Comparison of ENCODE assay signal across 30 mouse cellular contexts in genomic region chr11:70828975-70829615, GRCm38 (mm10). TPM values are rescaled to one million over a fixed set of nuclear protein-coding genes. Genes with fewer than 3 reads are reported as not detected.
DNase-seq lines count a peak whose midpoint lies in the region; ATAC-seq and TF ChIP-seq lines count a peak whose summit lies in the region.
"Had no signal": no experiment of that assay in that cellular context is flagged by ENCODE, and none has a peak within 500 bp of the region (broad histone marks: within the 10 kb centered on the region; RNA-seq: fewer than 3 reads in every experiment).

No protein-coding gene starts in this region.

- no peaks in the 10 kb centered on the region for H3K79me2 ChIP-seq in liver, adult 2 months (ENCODE audit: control insufficient read depth, insufficient read depth, low read length)
- H3K79me2 ChIP-seq in myocyte (ENCODE audit: control insufficient read depth, insufficient read depth) = no peaks in the 10 kb centered on the region

- no peak overlapping the region for H3ac ChIP-seq in myocyte (ENCODE audit: control insufficient read depth, insufficient read length)

- no peak for TF ChIP-seq EP300 in liver, postnatal 0 days (IDR thresholded peaks at IDR 0.05; ENCODE audit: low read depth)

- H3K4me2 ChIP-seq in liver, postnatal 0 days (ENCODE audit: low read depth, low read length) = no peak overlapping the region
- no peak overlapping the region for H3K4me2 ChIP-seq in myocyte (ENCODE audit: low read depth)
- H3K4me2 ChIP-seq: heart, embryonic 13.5 days; midbrain, embryonic 13.5 days; neural tube, embryonic 12.5 days had no signal

- H3K4me3 ChIP-seq in liver, adult 2 months (ENCODE audit: insufficient read depth, low read depth, low read length) = no peak overlapping the region
- no peak overlapping the region for H3K4me3 ChIP-seq in liver, postnatal 0 days (ENCODE audit: low read depth, low read length)
- H3K4me3 ChIP-seq in myocyte = no peak overlapping the region
- H3K4me3 ChIP-seq: heart, embryonic 13.5 days; limb, embryonic 10.5 days; midbrain, embryonic 13.5 days; neural tube, embryonic 12.5 days had no signal

- H3K9ac ChIP-seq in liver, adult 2 months (ENCODE audit: low read depth, low read length) = peak overlapping the region; percentile 33; the same call in 1 of the 2 replicates
- no peak overlapping the region for H3K9ac ChIP-seq in liver, postnatal 0 days (replicated peaks)
- H3K9ac ChIP-seq: heart, embryonic 13.5 days; midbrain, embryonic 13.5 days; neural tube, embryonic 12.5 days had no signal

- peaks cover 4% of the 10 kb centered on the region; the same call in 1 of the 2 replicates for H3K4me1 ChIP-seq in liver, adult 2 months (ENCODE audit: control insufficient read depth, insufficient read depth, low read length)
- H3K4me1 ChIP-seq in liver, postnatal 0 days (ENCODE audit: insufficient read depth) = no peaks in the 10 kb centered on the region
- H3K4me1 ChIP-seq: heart, embryonic 13.5 days; limb, embryonic 10.5 days; midbrain, embryonic 13.5 days; neural tube, embryonic 12.5 days had no signal

- peak; percentile 95 for DNase-seq in liver, adult 2 months (ENCODE audit: extremely low read depth, low read depth, low spot score)
- no peak for DNase-seq in liver, postnatal 0 days
- peak; percentile 79 for DNase-seq in NIH3T3 (ENCODE audit: low read depth)
- peak; percentile 84 for DNase-seq in fibroblast of lung, adult 2 months (ENCODE audit: low read depth)
- no peak for DNase-seq in left cerebral cortex, adult 8-10 months (ENCODE audit: low spot score in 2 of 2)
- DNase-seq in thymus, postnatal 25 days = no peak
- DNase-seq: adrenal gland, adult 2 months; cerebellum, adult 2 months; cerebellum, postnatal 25 days; embryo, embryonic 11 days; heart, adult 18-20 months; heart, postnatal 14 days; kidney, adult 18-20 months; kidney, postnatal 10 days; liver; lung, postnatal 10 days; right cerebral cortex, postnatal 25 days; thymus, adult 18-20 months; thymus, postnatal 4 days had no signal

- TF ChIP-seq CTCF in liver, adult 2 months (IDR thresholded peaks at IDR 0.05; ENCODE audit: low read depth, low read length) = no peak
- no peak for TF ChIP-seq CTCF in liver, postnatal 0 days (IDR thresholded peaks at IDR 0.05; ENCODE audit: low read depth)

- ATAC-seq in liver, postnatal 0 days = no peak
- no peak for ATAC-seq in CD4-positive, CD25-positive, alpha-beta regulatory T cell, adult 4 months
- ATAC-seq: hindbrain, postnatal 0 days; midbrain, embryonic 13.5 days; Patski had no signal

- H3K36me3 ChIP-seq in liver, adult 2 months (ENCODE audit: control insufficient read depth, insufficient read depth, low read length) = no peaks in the 10 kb centered on the region
- H3K36me3 ChIP-seq in liver, postnatal 0 days (replicated peaks; ENCODE audit: insufficient read depth, low read length) = no peaks in the 10 kb centered on the region
- H3K36me3 ChIP-seq in myocyte (ENCODE audit: control insufficient read depth, insufficient read depth) = no peaks in the 10 kb centered on the region
- H3K36me3 ChIP-seq: heart, embryonic 13.5 days; limb, embryonic 10.5 days; midbrain, embryonic 13.5 days; neural tube, embryonic 12.5 days had no signal

- no peaks in the 10 kb centered on the region for H3K9me3 ChIP-seq in liver, postnatal 0 days (ENCODE audit: low read length)
- H3K9me3 ChIP-seq: limb, embryonic 10.5 days; midbrain, embryonic 13.5 days had no signal

- WGBS in liver, adult 2 months = 26% methylated on average over 11 of the region's 11 CpGs
- 63% methylated on average over 11 of the region's 11 CpGs for WGBS in liver, postnatal 0 days (ENCODE audit: insufficient replicate concordance)

- TF ChIP-seq POLR2A in liver, adult 2 months (IDR thresholded peaks at IDR 0.05; ENCODE audit: extremely low read depth, insufficient read depth, low read length) = no peak
- TF ChIP-seq POLR2A in myocyte (IDR thresholded peaks at IDR 0.05; ENCODE audit: insufficient read length, low read depth) = no peak

- H3K27ac ChIP-seq in liver, adult 2 months (replicated peaks; ENCODE audit: insufficient read depth, low read depth, low read length) = peak overlapping the region; percentile 87
- no peak overlapping the region for H3K27ac ChIP-seq in liver, postnatal 0 days (ENCODE audit: low read depth)
- H3K27ac ChIP-seq: heart, embryonic 13.5 days; hindbrain, postnatal 0 days; limb, embryonic 10.5 days; midbrain, embryonic 13.5 days; neural tube, embryonic 12.5 days had no signal

- H3K27me3 ChIP-seq in liver, adult 2 months (ENCODE audit: control insufficient read depth, insufficient read depth, low read length) = no peaks in the 10 kb centered on the region
- no peaks in the 10 kb centered on the region for H3K27me3 ChIP-seq in liver, postnatal 0 days (ENCODE audit: insufficient read depth, low read length)
- H3K27me3 ChIP-seq in myocyte (ENCODE audit: control insufficient read depth, insufficient read depth, insufficient read length) = no peaks in the 10 kb centered on the region
- H3K27me3 ChIP-seq: heart, embryonic 13.5 days; midbrain, embryonic 13.5 days; neural tube, embryonic 12.5 days; Patski had no signal

TF ChIP-seq in myocyte, 11 proteins besides CTCF, POLR2A, EP300 and RAD21:
- TF ChIP-seq POLR2AphosphoS2 (IDR thresholded peaks at IDR 0.05; ENCODE audit: insufficient read length, low read depth) (no peak), CEBPB (IDR thresholded peaks at IDR 0.05; ENCODE audit: insufficient read depth, poor library complexity, severe bottlenecking) (peak; percentile 85)

RNA-seq across cellular contexts. Expression of gene Rabep1, which starts 15.5 kb away (rescaled TPM):
- total RNA-seq in liver, adult 2 months (2014; rRNA removed) = 27.9 and 29.1 TPM in 2 replicates
- polyA plus RNA-seq in liver, adult 2 months (2012; rRNA removed) = 3.3 and 3.5 TPM in 2 replicates
- 18.3 and 18.5 TPM in 2 replicates for polyA plus RNA-seq in liver, postnatal 0 days (2015; fragmentation: Nextera tagmentation; extraction: Ambion mirVana)
- polyA plus RNA-seq in myocyte (2012; fragmentation: generic; extraction: Trizol) = 16.1 TPM
- total RNA-seq in left cerebral cortex, adult 8-10 months (2022) = 100 to 1,000 TPM; 123 to 128 (median 125) TPM
- 10 to 100 TPM in 1 of 2 experiments, 1 to 10 TPM in 1; 8.5 to 10.9 TPM for polyA plus RNA-seq in CD4-positive, CD25-positive, alpha-beta regulatory T cell, adult 4 months (2017; shearing (Covaris generic))

RNA-seq across cellular contexts. Expression of gene Scimp, which starts 16.7 kb away (rescaled TPM):
- 1.7 and 1.9 TPM in 2 replicates for total RNA-seq in liver, adult 2 months (2014; rRNA removed)
- polyA plus RNA-seq in liver, adult 2 months (2012; rRNA removed) = 0.93 and 2.0 TPM in 2 replicates
- 2.6 and 3.0 TPM in 2 replicates for polyA plus RNA-seq in liver, postnatal 0 days (2015; fragmentation: Nextera tagmentation; extraction: Ambion mirVana)
- polyA plus RNA-seq in myocyte (2012; fragmentation: generic; extraction: Trizol) = 0.10 TPM
- under 1 TPM in 1 of 4 experiments, not detected in 3; 0.53 TPM for total RNA-seq in left cerebral cortex, adult 8-10 months (2022)
- under 1 TPM in 1 of 2 experiments, not detected in 1; 0.81 TPM for polyA plus RNA-seq in CD4-positive, CD25-positive, alpha-beta regulatory T cell, adult 4 months (2017; shearing (Covaris generic))
- total RNA-seq: gastrocnemius, adult 8-10 months; hindbrain, postnatal 0 days; layer of hippocampus, postnatal 14 days had no signal
- polyA plus RNA-seq: forebrain, embryonic 11.5 days; neural tube, embryonic 12.5 days had no signal

Comparison
In these comparisons a context has a peak if more than half of its experiments do, and no peak if none do; other contexts are left out.
1. DNase-seq: peak in liver, adult 2 months (single experiment), NIH3T3 (single experiment) and fibroblast of lung, adult 2 months (single experiment); none in liver, postnatal 0 days (single experiment), left cerebral cortex, adult 8-10 months (0 of 2) and thymus, postnatal 25 days (single experiment).